Comparison of ENCODE assay signal across 8 mouse cellular contexts in the genomic region with DNA sequence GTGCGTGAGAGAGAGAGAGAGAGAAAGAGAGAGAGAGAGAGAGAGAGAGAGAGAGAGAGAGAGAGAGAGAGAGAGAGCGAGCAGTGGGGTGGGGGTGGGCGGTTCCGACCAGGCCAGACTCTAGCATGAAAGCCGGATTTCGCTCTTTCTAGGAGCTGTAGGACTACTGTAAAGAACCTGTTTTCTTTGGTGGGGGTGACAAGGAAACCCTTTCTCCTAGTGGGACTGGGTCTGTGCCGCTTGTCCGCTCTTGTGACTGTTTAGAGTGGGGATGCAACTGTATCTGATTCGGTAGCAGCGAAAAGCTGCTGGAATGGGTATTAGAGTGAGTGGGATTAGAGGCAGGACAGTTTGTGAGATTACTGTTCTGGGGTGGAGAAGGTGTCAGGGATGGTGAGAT. TPM values are rescaled to one million over a fixed set of nuclear protein-coding genes. Genes with fewer than 3 reads are reported as not detected.
A peak's percentile ranks its signal among the peaks of the same experiment; 100 is the strongest.
DNase-seq lines count a peak whose midpoint lies in the region; ATAC-seq and TF ChIP-seq lines count a peak whose summit lies in the region.

No protein-coding gene starts in this region.

- no peak overlapping the region for H3ac ChIP-seq in myocyte (ENCODE audit: control insufficient read depth, insufficient read length)

- TF ChIP-seq EP300 in heart, postnatal 0 days (IDR thresholded peaks at IDR 0.05; ENCODE audit: low read depth), result no peak

- WGBS in heart, postnatal 0 days, result 34% methylated on average over 9 of the region's 10 CpGs
- 6% methylated on average over 9 of the region's 10 CpGs for WGBS in embryonic facial prominence, embryonic 13.5 days
- WGBS in intestine, embryonic 16.5 days, result 43% methylated on average over 9 of the region's 10 CpGs

- no peaks in the 10 kb centered on the region for H3K9me3 ChIP-seq in heart, postnatal 0 days (replicated peaks; ENCODE audit: control insufficient read depth, low read length)
- no peaks in the 10 kb centered on the region for H3K9me3 ChIP-seq in embryonic facial prominence, embryonic 13.5 days
- H3K9me3 ChIP-seq in intestine, embryonic 16.5 days (ENCODE audit: control insufficient read depth, low read length), result no peaks in the 10 kb centered on the region

- no peak for ATAC-seq in heart, postnatal 0 days (ENCODE audit: insufficient read depth, low read depth)
- no peak for ATAC-seq in embryonic facial prominence, embryonic 13.5 days (ENCODE audit: insufficient number of reproducible peaks, insufficient read depth, low FRiP score, low TSS enrichment, low read depth)
- no peak for ATAC-seq in intestine, embryonic 16.5 days

- TF ChIP-seq POLR2A in myocyte (IDR thresholded peaks at IDR 0.05; ENCODE audit: insufficient read length, low read depth), result no peak

- TF ChIP-seq CTCF in heart, postnatal 0 days (IDR thresholded peaks at IDR 0.05; ENCODE audit: low read depth), result no peak

- peaks cover 49% of the 10 kb centered on the region for H3K27me3 ChIP-seq in heart, postnatal 0 days (ENCODE audit: control insufficient read depth, insufficient read depth, low read length)
- H3K27me3 ChIP-seq in embryonic facial prominence, embryonic 13.5 days, result no peaks in the 10 kb centered on the region
- peaks cover 15% of the 10 kb centered on the region; the same call in 1 of the 2 replicates for H3K27me3 ChIP-seq in intestine, embryonic 16.5 days (replicated peaks; ENCODE audit: control insufficient read depth, insufficient read depth, low read length)
- H3K27me3 ChIP-seq in myocyte (ENCODE audit: control insufficient read depth, insufficient read depth, insufficient read length), result no peaks in the 10 kb centered on the region

- H3K4me1 ChIP-seq in heart, postnatal 0 days (ENCODE audit: control insufficient read depth, insufficient read depth), result peaks cover 19% of the 10 kb centered on the region
- H3K4me1 ChIP-seq in embryonic facial prominence, embryonic 13.5 days, result peaks cover 33% of the 10 kb centered on the region
- H3K4me1 ChIP-seq in intestine, embryonic 16.5 days (ENCODE audit: control insufficient read depth, insufficient read depth, low read length), result peaks cover 23% of the 10 kb centered on the region

- H3K27ac ChIP-seq in heart, postnatal 0 days (ENCODE audit: low read depth), result no peak overlapping the region
- H3K27ac ChIP-seq in embryonic facial prominence, embryonic 13.5 days, result peak overlapping the region; percentile 86; the same call in 1 of the 2 replicates
- H3K27ac ChIP-seq in intestine, embryonic 16.5 days (ENCODE audit: low read length), result no peak overlapping the region

- H3K79me2 ChIP-seq in myocyte (ENCODE audit: control insufficient read depth, insufficient read depth), result no peaks in the 10 kb centered on the region

- intact Hi-C loops in heart, postnatal 14 days (cut with DNase I), result loop anchor here (5.0 to 10.0 kb wide), 2 partner anchors 151 to 339 kb away; no protein-coding TSS in a partner anchor

- H3K9ac ChIP-seq in heart, postnatal 0 days (replicated peaks; ENCODE audit: low read depth, low read length), result no peak overlapping the region
- peak overlapping the region; percentile 90 for H3K9ac ChIP-seq in embryonic facial prominence, embryonic 13.5 days
- 0 out of 2 replicates have a peak overlapping the region, but pooled peaks have one; percentile 33 for H3K9ac ChIP-seq in intestine, embryonic 16.5 days (ENCODE audit: low read depth, low read length)

- peak overlapping the region; percentile 85 for H3K4me2 ChIP-seq in heart, postnatal 0 days (ENCODE audit: low read depth, low read length)
- peak overlapping the region; percentile 94 for H3K4me2 ChIP-seq in embryonic facial prominence, embryonic 13.5 days
- peak overlapping the region; percentile 96 for H3K4me2 ChIP-seq in intestine, embryonic 16.5 days (ENCODE audit: low read depth, low read length)
- H3K4me2 ChIP-seq in myocyte (ENCODE audit: low read depth), result no peak overlapping the region

- DNase-seq in heart, postnatal 0 days (ENCODE audit: low spot score), result no peak
- DNase-seq in heart, postnatal 14 days, result no peak
- DNase-seq in frontal cortex, postnatal 14 days (ENCODE audit: low spot score in 2 of 2), result no peak
- no peak for DNase-seq in cerebellum, adult 8-10 months
- DNase-seq in layer of hippocampus, postnatal 14 days (ENCODE audit: low spot score in 2 of 2), result no peak

- H3K36me3 ChIP-seq in heart, postnatal 0 days (replicated peaks; ENCODE audit: control insufficient read depth, insufficient read depth, low read length), result no peaks in the 10 kb centered on the region
- no peaks in the 10 kb centered on the region for H3K36me3 ChIP-seq in embryonic facial prominence, embryonic 13.5 days
- H3K36me3 ChIP-seq in intestine, embryonic 16.5 days (ENCODE audit: control insufficient read depth, insufficient read depth, low read length), result no peaks in the 10 kb centered on the region
- no peaks in the 10 kb centered on the region for H3K36me3 ChIP-seq in myocyte (ENCODE audit: control insufficient read depth, insufficient read depth)

- peak overlapping the region; percentile 52 for H3K4me3 ChIP-seq in heart, postnatal 0 days (ENCODE audit: low read depth, low read length)
- peak overlapping the region; percentile 73 for H3K4me3 ChIP-seq in embryonic facial prominence, embryonic 13.5 days
- peak overlapping the region; percentile 60 for H3K4me3 ChIP-seq in intestine, embryonic 16.5 days (ENCODE audit: low read length)
- peak overlapping the region; percentile 25 for H3K4me3 ChIP-seq in myocyte

TF ChIP-seq in myocyte, 11 proteins besides CTCF, POLR2A, EP300 and RAD21:
- TF ChIP-seq POLR2AphosphoS2 (IDR thresholded peaks at IDR 0.05; ENCODE audit: insufficient read length, low read depth) (no peak), TCF12 (IDR thresholded peaks at IDR 0.05; ENCODE audit: insufficient read depth, poor library complexity, severe bottlenecking) (no peak), REST (IDR thresholded peaks at IDR 0.05; ENCODE audit: insufficient read depth, insufficient read length) (no peak), E2F4 (IDR thresholded peaks at IDR 0.05; ENCODE audit: insufficient read depth) (no peak), MAX (IDR thresholded peaks at IDR 0.05; ENCODE audit: low read depth) (no peak), TCF3 (IDR thresholded peaks at IDR 0.05; ENCODE audit: insufficient read length, low read depth) (no peak), USF1 (IDR thresholded peaks at IDR 0.05; ENCODE audit: low read depth) (no peak), SRF (IDR thresholded peaks at IDR 0.05; ENCODE audit: control insufficient read depth, insufficient read length, low read depth) (no peak), MYOG (IDR thresholded peaks at IDR 0.05; ENCODE audit: control insufficient read depth in 1 of 3, insufficient read depth in 1 of 3, insufficient read length in 2 of 3, low read depth in 2 of 3) (no peak), MYOD1 (IDR thresholded peaks at IDR 0.05; ENCODE audit: control insufficient read depth in 1 of 3, insufficient read length in 2 of 3, low read depth in 2 of 3) (no peak), CEBPB (IDR thresholded peaks at IDR 0.05; ENCODE audit: insufficient read depth, poor library complexity, severe bottlenecking) (no peak)

RNA-seq across cellular contexts. Expression of a gene that starts 42.7 kb away (rescaled TPM):
- 3.9 and 5.9 TPM in 2 replicates for total RNA-seq in heart, postnatal 0 days (2014; rRNA removed; ENCODE audit: low replicate concordance)
- 1.4 and 2.3 TPM in 2 replicates for polyA plus RNA-seq in heart, postnatal 0 days (2015; fragmentation: Nextera tagmentation; extraction: Ambion mirVana)
- total RNA-seq in heart, postnatal 14 days (2021), result 1 to 10 TPM; 2.1 to 2.3 TPM
- 45.6 and 56.3 TPM in 2 replicates for polyA plus RNA-seq in embryonic facial prominence, embryonic 13.5 days (2015; fragmentation: Nextera tagmentation; extraction: Ambion mirVana)
- polyA plus RNA-seq in intestine, embryonic 16.5 days (2015; fragmentation: Nextera tagmentation; extraction: Ambion mirVana), result 13.6 and 14.3 TPM in 2 replicates
- polyA plus RNA-seq in myocyte (2012; fragmentation: generic; extraction: Trizol), result 10.9 TPM
- 100 to 1,000 TPM; 125 to 132 TPM for total RNA-seq in layer of hippocampus, postnatal 14 days (2021)
